Mouse (Mus musculus) midbrain, embryonic 14.5 days (tissue): ENCODE data around the gene Adar. TPM values are rescaled to one million over a fixed set of nuclear protein-coding genes. Genes with fewer than 3 reads are reported as not detected.

ENCODE experiments used
- ATAC-seq: fragments of 200-750 bp; cut with Nextera tagmentation; 2 replicates; pipeline ENCODE4 v1.8.0; 2017; ENCODE audit warnings: moderate number of reproducible peaks, moderate library complexity; ENCODE audit not compliant: low FRiP score, low TSS enrichment
- DNase-seq: peaks from one replicate; pipeline ENCODE4 v3.0.0-alpha.2; 2015
- H3K27ac ChIP-seq: fragments of 300-500 bp; sonication (generic); replicated peaks from 2 replicates; pipeline ENCODE4 v1.5.1; 2014; ENCODE audit warnings: mild to moderate bottlenecking, low read depth, low read length, moderate library complexity
- H3K27me3 ChIP-seq: fragments of 300-500 bp; sonication (generic); 2 replicates; pipeline ENCODE4 v1.6.1; 2014; ENCODE audit warnings: low read length, control low read depth, mixed read lengths; ENCODE audit not compliant: control insufficient read depth, insufficient read depth
- H3K36me3 ChIP-seq: fragments of 300-500 bp; sonication (generic); 2 replicates; pipeline ENCODE4 v1.6.1; 2014; ENCODE audit warnings: low read length, control low read depth; ENCODE audit not compliant: control insufficient read depth, insufficient read depth
- H3K4me1 ChIP-seq: fragments of 300-500 bp; sonication (generic); 2 replicates; pipeline ENCODE4 v1.6.1; 2014; ENCODE audit warnings: mild to moderate bottlenecking, antibody characterized with exemption, low read length, control low read depth; ENCODE audit not compliant: control insufficient read depth, insufficient read depth
- H3K4me2 ChIP-seq: fragments of 300-500 bp; sonication (generic); 2 replicates; pipeline ENCODE4 v1.6.1; 2014; ENCODE audit warnings: mild to moderate bottlenecking, low read length, moderate library complexity
- H3K4me3 ChIP-seq: fragments of 300-500 bp; sonication (generic); replicated peaks from 2 replicates; pipeline ENCODE4 v1.5.1; 2014; ENCODE audit warnings: low read depth, low read length
- H3K9ac ChIP-seq: fragments of 300-500 bp; sonication (generic); replicated peaks from 2 replicates; pipeline ENCODE4 v1.6.1; 2014; ENCODE audit warnings: mild to moderate bottlenecking, low read length, moderate library complexity
- H3K9me3 ChIP-seq: fragments of 300-500 bp; sonication (generic); 2 replicates; pipeline ENCODE4 v1.6.1; 2016; ENCODE audit warnings: low read length, control low read depth, mixed read lengths; ENCODE audit not compliant: control insufficient read depth
- WGBS: fragments of 180-500 bp; shearing (Covaris S2); extraction: QIAGEN DNeasy Blood & Tissue Kit; methylation state at CpG from one replicate; pipeline ENCODE4 v1.1.7; 2014; 5-methylcytosine and 5-hydroxymethylcytosine counted together
- polyA plus RNA-seq: library from polyadenylated mRNA; unstranded; fragments of >200 nt; fragmentation: Nextera tagmentation; extraction: Ambion mirVana; gene quantifications from 2 replicates; pipeline ENCODE4 v1.2.1, GENCODE M21; 2014

Gene Adar
- polyA plus RNA-seq, 1 experiment from 2014 or later, result 33.6 TPM

DNA sequence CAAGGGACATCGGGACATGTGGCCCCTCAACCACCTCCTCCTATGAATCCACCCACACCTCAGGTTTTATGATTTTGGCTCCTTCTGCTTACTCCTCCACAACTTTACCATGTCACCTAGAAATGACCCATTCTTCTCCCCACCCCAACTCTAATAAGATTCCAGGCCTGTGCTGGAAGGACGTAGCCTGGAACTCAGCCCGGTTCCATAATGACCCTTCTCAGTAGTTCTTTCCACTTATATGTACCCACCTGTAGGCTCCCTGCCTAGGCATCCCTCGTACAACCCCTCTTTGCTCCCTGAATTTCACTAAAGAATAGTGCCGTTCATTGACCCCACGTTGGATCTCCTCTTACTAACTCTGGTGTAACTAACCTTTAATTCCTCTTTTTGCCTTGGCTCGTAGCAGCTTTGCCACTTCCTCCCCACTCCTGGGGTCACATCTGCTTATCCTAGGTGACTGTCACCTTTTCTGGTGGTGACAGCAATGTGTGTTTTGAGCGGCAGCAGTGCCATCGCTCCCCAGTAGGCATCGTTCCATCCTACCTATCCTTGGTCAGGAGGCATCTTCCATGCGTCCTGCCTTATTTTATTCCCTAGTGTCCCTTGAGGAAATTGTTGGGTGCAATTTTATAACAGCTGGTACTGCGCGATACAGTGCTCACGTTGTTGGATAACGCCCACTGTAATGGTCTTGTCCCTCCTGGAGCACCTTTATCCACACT, 59.6 kb downstream of the Adar start:
- DNase-seq (no peak), ATAC-seq (no peak)
- peak overlapping the region; percentile 99 for H3K4me3 ChIP-seq
- H3K27me3 ChIP-seq, result no peaks in the 10 kb centered on the region
- peak overlapping the region; percentile 95; the same call in 1 of the 2 replicates for H3K27ac ChIP-seq
- peak overlapping the region; percentile 92 for H3K4me2 ChIP-seq
- peak overlapping the region; percentile 98 for H3K9ac ChIP-seq
- peaks cover 32% of the 10 kb centered on the region for H3K4me1 ChIP-seq
- peaks cover 34% of the 10 kb centered on the region for H3K36me3 ChIP-seq
- WGBS, result 53% methylated on average over 15 of the region's 15 CpGs
- H3K9me3 ChIP-seq, result no peaks in the 10 kb centered on the region

DNA sequence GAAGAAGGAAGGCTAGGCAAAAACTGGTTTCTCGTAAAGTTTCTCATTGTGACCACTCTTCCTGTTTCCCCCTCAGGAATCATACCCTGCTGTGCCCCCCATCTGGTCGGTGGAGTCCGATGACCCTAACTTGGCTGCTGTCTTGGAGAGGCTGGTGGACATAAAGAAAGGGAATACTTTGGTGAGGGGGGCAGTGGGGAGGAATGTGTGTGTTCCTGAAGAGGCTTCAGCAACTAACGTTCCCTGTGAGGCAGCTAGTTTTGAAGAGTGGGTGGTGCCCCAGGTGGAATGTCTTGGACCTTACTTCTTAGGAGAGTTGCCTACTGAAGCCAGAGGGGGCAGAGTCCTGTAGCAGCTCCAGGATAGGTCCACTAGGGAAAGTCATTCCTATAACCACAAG, 61.2 kb downstream of the Adar start:
- no peaks in the 10 kb centered on the region for H3K27me3 ChIP-seq
- no peak overlapping the region; the same call in 1 of the 2 replicates for H3K9ac ChIP-seq
- no peaks in the 10 kb centered on the region for H3K9me3 ChIP-seq
- H3K36me3 ChIP-seq, result peaks cover 50% of the 10 kb centered on the region
- 91% methylated on average over 4 of the region's 4 CpGs for WGBS
- H3K27ac ChIP-seq, result no peak overlapping the region
- ATAC-seq (no peak), DNase-seq (no peak)
- no peak overlapping the region for H3K4me2 ChIP-seq
- H3K4me1 ChIP-seq, result peaks cover 32% of the 10 kb centered on the region
- no peak overlapping the region for H3K4me3 ChIP-seq

GRCm38 (mm10) chr3:89780102-89780501, 65.3 kb downstream of the Adar start:
- ATAC-seq, result no peak
- no peak overlapping the region for H3K9ac ChIP-seq
- H3K4me3 ChIP-seq, result no peak overlapping the region
- no peaks in the 10 kb centered on the region for H3K9me3 ChIP-seq
- H3K4me2 ChIP-seq, result no peak overlapping the region
- H3K36me3 ChIP-seq, result peaks cover 81% of the 10 kb centered on the region
- H3K27me3 ChIP-seq, result no peaks in the 10 kb centered on the region
- WGBS, result 94% methylated on average over 4 of the region's 4 CpGs
- H3K27ac ChIP-seq, result no peak overlapping the region
- no peak for DNase-seq
- H3K4me1 ChIP-seq, result peaks cover 11% of the 10 kb centered on the region

GRCm38 (mm10) chr3:89781640-89782039, 66.8 kb downstream of the Adar start:
- ATAC-seq, result no peak
- Histone ChIP-seq H3K4me3 (no peak overlapping the region), H3K4me2 (no peak overlapping the region), H3K36me3 (peaks cover 74% of the 10 kb centered on the region), H3K9me3 (no peaks in the 10 kb centered on the region), H3K27ac (no peak overlapping the region), H3K4me1 (no peaks in the 10 kb centered on the region), H3K27me3 (no peaks in the 10 kb centered on the region), H3K9ac (no peak overlapping the region)
- no peak for DNase-seq
- WGBS, result 86% methylated on average over 5 of the region's 5 CpGs

- H3K36me3 ChIP-seq, result peaks cover 39% of the 10 kb centered on the region
- WGBS, result 25% methylated on average over 11 of the region's 11 CpGs
- H3K4me2 ChIP-seq, result no peak overlapping the region
- H3K9me3 ChIP-seq, result no peaks in the 10 kb centered on the region
- no peak overlapping the region for H3K27ac ChIP-seq
- no peak overlapping the region for H3K9ac ChIP-seq
- H3K4me1 ChIP-seq, result no peaks in the 10 kb centered on the region
- no peak overlapping the region for H3K4me3 ChIP-seq
- no peak for ATAC-seq
- peak; percentile 68 for DNase-seq
- no peaks in the 10 kb centered on the region for H3K27me3 ChIP-seq
These were observed 70.3 kb downstream of the Adar start for GRCm38 (mm10) chr3:89784991-89785753.

- DNase-seq (no peak), ATAC-seq (no peak)
- Histone ChIP-seq H3K9ac (no peak overlapping the region), H3K27me3 (no peaks in the 10 kb centered on the region), H3K4me1 (no peaks in the 10 kb centered on the region), H3K27ac (no peak overlapping the region), H3K36me3 (peaks cover 28% of the 10 kb centered on the region), H3K9me3 (no peaks in the 10 kb centered on the region), H3K4me2 (no peak overlapping the region), H3K4me3 (no peak overlapping the region)
- 76% methylated on average over 6 of the region's 6 CpGs for WGBS
These were observed 71.5 kb downstream of the Adar start for GRCm38 (mm10) chr3:89786275-89786674.

DNA sequence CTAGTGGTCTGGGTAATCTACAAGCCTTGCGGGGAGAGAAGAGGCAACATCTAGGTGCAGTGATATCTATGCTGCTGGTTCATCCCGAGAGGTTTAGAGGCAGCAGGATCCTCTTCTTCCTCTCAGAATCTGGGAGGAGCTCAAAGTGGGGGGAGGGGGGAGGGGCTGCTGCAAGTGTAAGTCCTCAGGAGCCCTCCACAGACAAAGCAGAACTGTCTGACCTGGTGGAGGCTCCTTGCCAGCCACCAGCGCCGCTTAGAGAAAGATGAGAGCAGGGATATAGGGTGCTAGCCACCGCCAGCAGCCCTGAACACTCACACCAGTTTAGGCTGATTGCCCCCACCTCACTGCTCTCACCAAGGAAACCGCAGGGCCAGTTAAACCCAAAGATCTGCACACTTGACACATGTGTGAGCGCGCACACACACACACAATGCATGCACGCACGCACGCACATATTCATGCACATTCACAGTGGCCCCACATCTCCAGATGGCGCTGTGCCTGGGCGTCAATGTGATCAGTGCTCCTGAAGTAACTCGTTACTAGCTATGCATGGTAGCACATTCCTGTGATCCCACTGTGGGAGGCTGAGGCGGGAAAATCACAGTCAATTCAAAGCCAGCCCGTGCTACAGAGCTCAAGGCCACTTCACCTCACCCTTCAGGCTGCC, 74.0 kb downstream of the Adar start:
- no peak for DNase-seq
- no peak for ATAC-seq
- H3K4me2 ChIP-seq, result no peak overlapping the region
- WGBS, result 77% methylated on average over 16 of the region's 16 CpGs
- H3K27ac ChIP-seq, result no peak overlapping the region
- no peak overlapping the region for H3K9ac ChIP-seq
- no peaks in the 10 kb centered on the region for H3K4me1 ChIP-seq
- H3K4me3 ChIP-seq, result no peak overlapping the region
- peaks cover 3% of the 10 kb centered on the region for H3K36me3 ChIP-seq
- no peaks in the 10 kb centered on the region for H3K9me3 ChIP-seq
- H3K27me3 ChIP-seq, result no peaks in the 10 kb centered on the region

DNA sequence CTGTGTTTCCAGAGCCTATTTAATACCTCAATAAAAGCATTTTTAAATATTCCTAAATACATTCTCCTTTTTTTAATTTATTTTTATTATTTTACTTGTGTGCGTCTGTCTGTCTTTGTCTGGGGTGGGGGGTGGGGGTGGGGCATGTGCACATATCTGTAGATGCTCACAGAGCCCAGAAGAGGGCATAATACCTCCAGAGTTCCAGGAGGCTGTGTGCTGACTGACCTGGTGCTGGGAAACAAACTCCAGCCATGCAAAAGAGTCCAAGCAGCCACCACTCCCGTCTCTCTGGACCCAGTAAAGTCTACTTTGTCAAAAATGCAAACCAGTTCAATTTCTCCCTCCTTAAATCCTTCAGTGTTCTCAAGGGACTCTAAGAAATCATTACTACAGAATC, 79.8 kb downstream of the Adar start:
- H3K9ac ChIP-seq, result no peak overlapping the region
- H3K36me3 ChIP-seq, result no peaks in the 10 kb centered on the region
- DNase-seq, result no peak
- no peaks in the 10 kb centered on the region for H3K9me3 ChIP-seq
- H3K27me3 ChIP-seq, result no peaks in the 10 kb centered on the region
- WGBS, result 56% methylated on average over 2 of the region's 2 CpGs
- no peaks in the 10 kb centered on the region for H3K4me1 ChIP-seq
- H3K27ac ChIP-seq, result no peak overlapping the region
- ATAC-seq, result no peak
- no peak overlapping the region for H3K4me3 ChIP-seq
- no peak overlapping the region for H3K4me2 ChIP-seq
